Mouse (Mus musculus) neutrophil, adult 83 days (primary cell): ENCODE data around the gene Slc28a2. TPM values are rescaled to one million over a fixed set of nuclear protein-coding genes. Genes with fewer than 3 reads are reported as not detected.

Source experiments
- total RNA-seq, 2 experiments: library from RNA; stranded (reverse); gene quantifications; one replicate each; pipeline ENCODE4 v1.2.4; 2023

Gene Slc28a2
- total RNA-seq, result 10 to 100 TPM; 40.3 to 44.5 TPM

GRCm38 (mm10) chr2:122426200-122426599 lies at the start of gene Slc28a2:
Gene Slc28a2, plus strand, starts transcription at chr2:122426477.

DNA sequence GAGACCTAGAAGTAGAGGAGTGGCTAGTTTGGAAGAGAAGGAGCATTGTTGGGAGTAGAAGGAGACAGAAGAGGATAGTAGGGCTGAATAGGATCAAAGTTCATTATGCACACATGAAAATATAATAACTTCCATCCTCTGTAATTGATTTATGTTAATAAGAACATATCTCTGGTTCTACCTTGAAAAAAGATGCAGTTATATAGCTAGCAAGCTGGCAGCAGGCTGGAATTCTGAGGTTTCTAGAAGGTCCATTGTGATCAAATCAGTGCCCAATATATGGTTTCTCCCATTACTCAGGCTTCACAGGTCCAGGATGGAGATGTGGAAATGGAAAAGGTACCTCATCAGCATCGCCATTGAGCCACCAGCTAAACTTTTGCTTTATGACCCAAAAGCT lies 58.4 kb downstream of the Slc28a2 start, which contains the start of gene Gm14085:
Gm14085 (plus strand) TSS at position 301 of the 400 bp plus-strand sequence.

Other genes starting within 250 kb of the Slc28a2 start
- not detected for gene Patl2, start 240.3 kb upstream of the Slc28a2 start, total RNA-seq
- not detected for gene Terb2, start 240.2 kb upstream of the Slc28a2 start, total RNA-seq
- gene Sord, start 191.7 kb upstream of the Slc28a2 start, total RNA-seq, result 10 to 100 TPM; 19.2 to 20.6 TPM
- gene Duox2, start 128.0 kb upstream of the Slc28a2 start, total RNA-seq, result not detected
- gene Duoxa2, start 127.6 kb upstream of the Slc28a2 start, total RNA-seq, result not detected
- gene Duoxa1, start 112.7 kb upstream of the Slc28a2 start, total RNA-seq, result not detected
- gene Duox1, start 110.8 kb upstream of the Slc28a2 start, total RNA-seq, result not detected
- gene Shf, start 57.3 kb upstream of the Slc28a2 start, total RNA-seq, result 1 to 10 TPM; 2.8 to 3.4 TPM
- 1 to 10 TPM; 3.8 to 4.7 TPM for gene Gm14085, start 58.5 kb downstream of the Slc28a2 start, total RNA-seq
- gene Gatm, start 184.8 kb downstream of the Slc28a2 start, total RNA-seq, result 10 to 100 TPM; 37.1 to 43.0 TPM
- 100 to 1,000 TPM; 154 to 159 TPM for gene AA467197, start 210.5 kb downstream of the Slc28a2 start, total RNA-seq